Mouse (Mus musculus): ENCODE measurements at regions not wholly inside any gene's neighbourhood (a gene's known extent, or its start where the extent isn't known, plus 50 kb on each side); places are given as distances from the start of the nearest gene placed in this dataset.

GRCm38 (mm10) chr5:75267766-75268165 lies 115.7 kb downstream of the Pdgfra start:
- no peak overlapping the region for H3K4me2 ChIP-seq (ENCODE audit: low read depth, low read length)
- H3K9me3 ChIP-seq (replicated peaks; ENCODE audit: control insufficient read depth, low read length), result no peaks in the 10 kb centered on the region

DNA sequence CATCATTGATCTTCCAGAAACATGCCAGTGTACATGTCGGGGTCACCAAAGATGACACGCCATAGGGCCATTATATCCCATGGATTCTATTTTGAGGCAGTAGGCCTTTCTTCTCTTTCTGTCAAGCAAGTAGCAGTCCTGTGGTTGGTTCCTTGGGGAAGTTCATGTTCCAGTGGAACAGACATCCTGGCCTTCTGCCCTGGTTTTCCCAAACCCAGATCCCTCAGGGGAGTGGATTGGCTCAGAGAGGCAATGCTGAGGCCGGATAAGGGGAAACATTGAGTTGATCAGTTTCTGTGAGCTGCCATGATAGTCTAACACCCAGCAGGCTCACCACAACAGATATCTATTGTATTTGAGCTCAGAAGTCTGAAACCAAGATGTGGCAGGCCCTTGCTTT lies 125.9 kb downstream of the Pdgfra start:
- H3K27me3 ChIP-seq (ENCODE audit: control insufficient read depth, insufficient read depth, low read length), result no peaks in the 10 kb centered on the region
- H3K4me3 ChIP-seq (ENCODE audit: low read length), result no peak overlapping the region
- H3K36me3 ChIP-seq (ENCODE audit: control insufficient read depth, insufficient read depth), result no peaks in the 10 kb centered on the region
- no peak overlapping the region for H3K4me2 ChIP-seq (ENCODE audit: low read depth, low read length)
- no peak overlapping the region for H3K9ac ChIP-seq (ENCODE audit: low read length)
- WGBS, result 81% methylated on average over 3 of the region's 3 CpGs
- no peak for ATAC-seq (replicated peaks; ENCODE audit: extremely low read depth, insufficient read depth, low FRiP score)
- H3K9me3 ChIP-seq (replicated peaks; ENCODE audit: control insufficient read depth, low read length), result no peaks in the 10 kb centered on the region
- H3K4me1 ChIP-seq (ENCODE audit: control insufficient read depth, insufficient read depth, low read length), result no peaks in the 10 kb centered on the region
- no peak overlapping the region for H3K27ac ChIP-seq (ENCODE audit: low read length)

More at GRCm38 (mm10) chr5:75267766-75268165, 115.7 kb downstream of the Pdgfra start:
- Histone ChIP-seq H3K9ac (ENCODE audit: low read length) (no peak overlapping the region), H3K4me3 (ENCODE audit: low read length) (no peak overlapping the region), H3K36me3 (ENCODE audit: control insufficient read depth, insufficient read depth) (no peaks in the 10 kb centered on the region), H3K27me3 (ENCODE audit: control insufficient read depth, insufficient read depth, low read length) (no peaks in the 10 kb centered on the region), H3K27ac (ENCODE audit: low read length) (no peak overlapping the region), H3K4me1 (ENCODE audit: control insufficient read depth, insufficient read depth, low read length) (no peaks in the 10 kb centered on the region)
- no peak for ATAC-seq (replicated peaks; ENCODE audit: extremely low read depth, insufficient read depth, low FRiP score)
- 56% methylated on average over 3 of the region's 3 CpGs for WGBS

DNA sequence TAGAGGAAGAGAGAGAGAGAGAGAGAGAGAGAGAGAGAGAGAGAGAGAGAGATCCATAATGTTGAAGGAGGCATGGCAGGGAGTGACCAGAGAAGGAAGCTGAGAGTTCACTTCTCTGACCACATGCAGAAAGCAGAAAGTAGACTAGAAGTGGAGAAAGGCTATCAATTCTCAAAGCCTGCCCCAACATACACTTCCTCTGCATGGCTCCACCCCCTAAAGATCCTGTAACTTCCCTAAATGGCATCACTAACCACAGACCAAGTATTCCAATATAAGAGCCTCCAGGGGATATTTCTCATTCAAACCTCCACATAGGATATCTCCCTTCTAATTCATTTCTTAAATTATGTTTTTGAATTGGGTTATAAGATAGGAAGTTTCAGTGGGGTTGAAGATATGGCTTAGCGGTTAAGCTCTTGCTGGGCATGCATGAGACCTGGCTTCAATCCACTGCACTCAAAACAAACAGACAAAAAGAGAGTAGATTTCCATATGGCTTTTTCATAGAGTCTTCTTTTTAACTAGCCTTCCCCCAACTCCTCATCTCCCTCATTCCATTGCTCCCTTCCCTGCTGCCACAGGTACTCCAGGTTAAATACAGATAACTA lies 127.6 kb downstream of the Pdgfra start:
- ATAC-seq (replicated peaks; ENCODE audit: extremely low read depth, insufficient read depth, low FRiP score), result no peak
- Histone ChIP-seq H3K27ac (ENCODE audit: low read length) (no peak overlapping the region), H3K4me1 (ENCODE audit: control insufficient read depth, insufficient read depth, low read length) (no peaks in the 10 kb centered on the region), H3K4me2 (ENCODE audit: low read depth, low read length) (no peak overlapping the region), H3K4me3 (ENCODE audit: low read length) (no peak overlapping the region), H3K36me3 (ENCODE audit: control insufficient read depth, insufficient read depth) (no peaks in the 10 kb centered on the region), H3K9ac (ENCODE audit: low read length) (no peak overlapping the region), H3K9me3 (replicated peaks; ENCODE audit: control insufficient read depth, low read length) (no peaks in the 10 kb centered on the region), H3K27me3 (ENCODE audit: control insufficient read depth, insufficient read depth, low read length) (no peaks in the 10 kb centered on the region)
- 73% methylated on average over 1 of the region's 1 CpGs for WGBS

DNA sequence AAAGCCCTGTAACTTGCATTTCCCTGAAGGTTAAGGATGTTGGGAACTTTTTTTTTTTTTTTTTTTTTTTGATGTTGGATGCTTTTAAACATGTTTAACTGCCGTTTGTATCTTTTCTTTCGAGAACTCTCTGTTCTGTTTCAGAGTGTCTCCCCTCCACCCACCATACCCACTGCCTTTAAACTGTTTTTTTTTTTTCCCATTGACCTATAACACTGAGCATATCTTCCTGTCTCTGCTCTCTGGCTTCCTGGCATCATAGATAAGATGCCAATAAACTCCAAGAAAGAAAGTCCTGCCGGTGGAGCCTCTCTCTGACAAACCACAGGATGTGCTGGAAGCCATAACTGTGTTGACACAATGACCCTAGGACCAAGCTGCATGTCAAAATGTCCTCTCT lies 128.6 kb downstream of the Pdgfra start:
- WGBS, result 58% methylated on average over 3 of the region's 3 CpGs
- no peaks in the 10 kb centered on the region for H3K9me3 ChIP-seq (replicated peaks; ENCODE audit: control insufficient read depth, low read length)
- ATAC-seq (replicated peaks; ENCODE audit: extremely low read depth, insufficient read depth, low FRiP score), result no peak
- no peaks in the 10 kb centered on the region for H3K36me3 ChIP-seq (ENCODE audit: control insufficient read depth, insufficient read depth)
- H3K4me1 ChIP-seq (ENCODE audit: control insufficient read depth, insufficient read depth, low read length), result no peaks in the 10 kb centered on the region
- H3K27ac ChIP-seq (ENCODE audit: low read length), result no peak overlapping the region
- no peak overlapping the region for H3K4me3 ChIP-seq (ENCODE audit: low read length)
- H3K27me3 ChIP-seq (ENCODE audit: control insufficient read depth, insufficient read depth, low read length), result no peaks in the 10 kb centered on the region
- no peak overlapping the region for H3K4me2 ChIP-seq (ENCODE audit: low read depth, low read length)
- H3K9ac ChIP-seq (ENCODE audit: low read length), result no peak overlapping the region

DNA sequence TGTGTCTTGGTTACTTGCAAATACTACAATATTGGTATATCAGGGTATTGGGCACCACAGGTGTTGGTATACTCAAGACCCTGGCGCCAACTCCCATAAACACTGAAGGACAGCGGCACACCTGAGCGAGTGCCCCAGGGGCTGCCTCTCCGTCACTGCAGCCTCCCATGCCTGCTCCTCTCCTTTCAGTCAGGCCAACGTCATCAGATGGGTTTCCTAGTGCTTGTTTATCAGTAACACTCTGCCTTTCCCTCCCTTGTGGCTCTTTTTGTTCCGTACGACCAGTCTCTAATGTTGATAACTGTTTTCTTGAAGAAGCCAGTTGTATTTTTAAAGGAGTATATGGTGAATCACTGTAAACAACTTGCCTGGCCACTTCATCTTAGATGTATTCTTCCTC lies 129.4 kb downstream of the Pdgfra start:
- no peak for ATAC-seq (replicated peaks; ENCODE audit: extremely low read depth, insufficient read depth, low FRiP score)
- Histone ChIP-seq H3K27me3 (ENCODE audit: control insufficient read depth, insufficient read depth, low read length) (no peaks in the 10 kb centered on the region), H3K36me3 (ENCODE audit: control insufficient read depth, insufficient read depth) (no peaks in the 10 kb centered on the region), H3K9me3 (replicated peaks; ENCODE audit: control insufficient read depth, low read length) (no peaks in the 10 kb centered on the region), H3K4me3 (ENCODE audit: low read length) (no peak overlapping the region), H3K27ac (ENCODE audit: low read length) (no peak overlapping the region), H3K9ac (ENCODE audit: low read length) (no peak overlapping the region), H3K4me2 (ENCODE audit: low read depth, low read length) (no peak overlapping the region), H3K4me1 (ENCODE audit: control insufficient read depth, insufficient read depth, low read length) (no peaks in the 10 kb centered on the region)
- 82% methylated on average over 7 of the region's 7 CpGs for WGBS

DNA sequence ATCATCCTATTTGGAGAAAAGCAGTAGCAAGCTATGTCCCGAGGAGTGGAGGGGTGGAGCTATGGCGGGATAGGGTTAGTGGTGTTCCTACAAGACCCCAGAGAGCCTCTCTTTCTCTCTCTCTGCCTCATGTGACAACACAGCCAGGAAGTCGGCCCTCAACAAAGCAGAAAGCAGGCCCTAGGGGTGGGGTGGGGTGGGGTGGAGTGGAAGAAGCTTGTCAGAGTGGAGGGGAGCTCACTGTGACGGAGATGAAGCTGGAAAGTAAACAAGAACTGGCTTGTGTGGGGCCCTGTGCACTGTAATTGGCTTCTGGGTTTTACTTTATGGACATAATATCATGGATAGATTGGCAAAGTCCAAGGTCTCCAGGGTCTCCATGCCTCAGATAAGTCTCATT lies 130.5 kb downstream of the Pdgfra start:
- H3K27ac ChIP-seq (ENCODE audit: low read length), result no peak overlapping the region
- H3K4me1 ChIP-seq (ENCODE audit: control insufficient read depth, insufficient read depth, low read length), result no peaks in the 10 kb centered on the region
- no peak overlapping the region for H3K4me3 ChIP-seq (ENCODE audit: low read length)
- WGBS, result 42% methylated on average over 4 of the region's 4 CpGs
- no peaks in the 10 kb centered on the region for H3K27me3 ChIP-seq (ENCODE audit: control insufficient read depth, insufficient read depth, low read length)
- H3K9ac ChIP-seq (ENCODE audit: low read length), result no peak overlapping the region
- no peak for ATAC-seq (replicated peaks; ENCODE audit: extremely low read depth, insufficient read depth, low FRiP score)
- no peaks in the 10 kb centered on the region for H3K36me3 ChIP-seq (ENCODE audit: control insufficient read depth, insufficient read depth)
- H3K4me2 ChIP-seq (ENCODE audit: low read depth, low read length), result no peak overlapping the region
- H3K9me3 ChIP-seq (replicated peaks; ENCODE audit: control insufficient read depth, low read length), result no peaks in the 10 kb centered on the region

- no peak overlapping the region for H3K9ac ChIP-seq (ENCODE audit: low read length)
- no peak for ATAC-seq (replicated peaks; ENCODE audit: extremely low read depth, insufficient read depth, low FRiP score)
- H3K4me3 ChIP-seq (ENCODE audit: low read length), result no peak overlapping the region
- no peaks in the 10 kb centered on the region for H3K36me3 ChIP-seq (ENCODE audit: control insufficient read depth, insufficient read depth)
- H3K4me1 ChIP-seq (ENCODE audit: control insufficient read depth, insufficient read depth, low read length), result no peaks in the 10 kb centered on the region
- H3K27ac ChIP-seq (ENCODE audit: low read length), result no peak overlapping the region
- WGBS, result 53% methylated on average over 5 of the region's 5 CpGs
- H3K9me3 ChIP-seq (replicated peaks; ENCODE audit: control insufficient read depth, low read length), result no peaks in the 10 kb centered on the region
- H3K27me3 ChIP-seq (ENCODE audit: control insufficient read depth, insufficient read depth, low read length), result no peaks in the 10 kb centered on the region
- H3K4me2 ChIP-seq (ENCODE audit: low read depth, low read length), result no peak overlapping the region
Observed at GRCm38 (mm10) chr5:75283841-75284240, 131.7 kb downstream of the Pdgfra start.

GRCm38 (mm10) chr5:75285950-75286349 lies 133.9 kb downstream of the Pdgfra start:
- H3K9me3 ChIP-seq (replicated peaks; ENCODE audit: control insufficient read depth, low read length), result no peaks in the 10 kb centered on the region
- no peaks in the 10 kb centered on the region for H3K36me3 ChIP-seq (ENCODE audit: control insufficient read depth, insufficient read depth)
- no peak overlapping the region for H3K9ac ChIP-seq (ENCODE audit: low read length)
- no peak overlapping the region for H3K27ac ChIP-seq (ENCODE audit: low read length)
- H3K27me3 ChIP-seq (ENCODE audit: control insufficient read depth, insufficient read depth, low read length), result no peaks in the 10 kb centered on the region
- ATAC-seq (replicated peaks; ENCODE audit: extremely low read depth, insufficient read depth, low FRiP score), result no peak
- 49% methylated on average over 10 of the region's 10 CpGs for WGBS
- no peak overlapping the region for H3K4me2 ChIP-seq (ENCODE audit: low read depth, low read length)
- H3K4me3 ChIP-seq (ENCODE audit: low read length), result no peak overlapping the region
- no peaks in the 10 kb centered on the region for H3K4me1 ChIP-seq (ENCODE audit: control insufficient read depth, insufficient read depth, low read length)

- Histone ChIP-seq H3K9ac (ENCODE audit: low read length) (no peak overlapping the region), H3K9me3 (replicated peaks; ENCODE audit: control insufficient read depth, low read length) (no peaks in the 10 kb centered on the region), H3K4me2 (ENCODE audit: low read depth, low read length) (no peak overlapping the region), H3K4me1 (ENCODE audit: control insufficient read depth, insufficient read depth, low read length) (no peaks in the 10 kb centered on the region), H3K36me3 (ENCODE audit: control insufficient read depth, insufficient read depth) (no peaks in the 10 kb centered on the region), H3K27me3 (ENCODE audit: control insufficient read depth, insufficient read depth, low read length) (no peaks in the 10 kb centered on the region), H3K4me3 (ENCODE audit: low read length) (no peak overlapping the region), H3K27ac (ENCODE audit: low read length) (no peak overlapping the region)
- no peak for ATAC-seq (replicated peaks; ENCODE audit: extremely low read depth, insufficient read depth, low FRiP score)
- 69% methylated on average over 2 of the region's 2 CpGs for WGBS
Observed at GRCm38 (mm10) chr5:75295676-75296075, 143.6 kb downstream of the Pdgfra start.
